Mouse (Mus musculus): Measurements from ENCODE around the gene Gm28047.
"Not testable (repeated sequence)": the region's sequence is repeated elsewhere in the genome, so short reads cannot be mapped to it uniquely, and the experiment has no call there.

Gm28047 gene

DNA sequence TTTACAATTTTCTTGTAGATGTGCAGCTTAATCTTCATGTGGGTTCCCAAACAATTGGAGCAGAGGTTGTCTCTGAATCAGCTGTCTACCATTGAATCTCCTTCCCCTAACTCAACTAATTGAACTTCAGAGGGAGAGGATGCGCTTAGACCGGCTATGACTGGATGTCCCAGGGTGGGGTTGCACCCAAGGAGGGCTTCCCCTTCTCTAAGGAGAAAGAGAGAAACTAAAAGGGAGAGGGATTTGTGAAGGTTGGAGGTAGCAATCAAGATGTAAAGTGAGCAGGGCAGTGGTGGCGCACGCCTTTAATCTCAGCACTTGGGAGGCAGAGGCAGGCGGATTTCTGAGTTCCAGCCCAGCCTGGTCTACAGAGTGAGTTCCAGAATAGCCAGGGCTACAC, 5.4 kb downstream of the Gm28047 start:
- ATAC-seq (ENCODE audit: low TSS enrichment), result no peak

DNA sequence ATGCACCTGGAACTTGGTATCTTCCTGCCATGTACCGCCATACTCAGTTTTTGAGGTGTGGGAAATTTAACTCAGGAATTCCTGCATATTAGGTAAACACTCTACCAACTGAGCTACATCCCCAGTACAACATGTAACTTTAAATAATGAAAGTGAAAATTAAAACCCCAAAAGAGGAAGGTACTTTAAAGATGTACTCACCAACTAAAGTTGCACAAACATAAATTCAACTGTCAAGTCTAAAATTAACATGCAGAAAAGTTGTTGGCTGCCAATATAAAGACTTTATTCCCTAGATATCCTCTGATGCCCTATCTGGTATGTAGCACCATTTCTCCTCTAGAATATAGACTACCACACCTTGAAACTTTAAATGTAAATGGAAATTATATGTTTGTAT, 7.2 kb downstream of the Gm28047 start:
- ATAC-seq (ENCODE audit: low TSS enrichment), result no peak

DNA sequence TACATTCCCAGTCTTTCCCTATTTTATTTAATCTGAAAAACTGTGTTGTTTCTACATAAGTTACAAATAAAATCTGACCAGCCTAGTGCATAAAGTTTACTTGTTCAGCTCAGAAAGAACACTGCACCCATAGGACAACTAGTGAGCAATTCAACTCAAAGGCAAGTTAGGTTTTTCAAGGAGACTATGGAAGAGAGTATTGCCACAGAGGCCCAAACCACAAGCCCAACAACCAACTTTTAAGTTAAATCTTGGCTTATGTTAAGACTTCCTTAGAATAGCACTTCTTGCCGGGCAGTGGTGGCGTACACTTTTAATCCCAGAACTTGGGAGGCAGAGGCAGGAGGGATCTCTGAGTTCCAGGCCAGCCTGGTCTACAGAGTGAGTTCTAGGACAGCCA, 8.7 kb downstream of the Gm28047 start:
- no peak for ATAC-seq (ENCODE audit: low TSS enrichment)

GRCm38 (mm10) chr15:102614224-102614623, 10.6 kb downstream of the Gm28047 start:
- ATAC-seq (ENCODE audit: low TSS enrichment), result no peak

GRCm38 (mm10) chr15:102612966-102613365, 11.9 kb downstream of the Gm28047 start:
- no peak for ATAC-seq (ENCODE audit: low TSS enrichment)

GRCm38 (mm10) chr15:102608586-102608985, 16.3 kb downstream of the Gm28047 start:
- ATAC-seq (ENCODE audit: low TSS enrichment), result not testable (repeated sequence)

DNA sequence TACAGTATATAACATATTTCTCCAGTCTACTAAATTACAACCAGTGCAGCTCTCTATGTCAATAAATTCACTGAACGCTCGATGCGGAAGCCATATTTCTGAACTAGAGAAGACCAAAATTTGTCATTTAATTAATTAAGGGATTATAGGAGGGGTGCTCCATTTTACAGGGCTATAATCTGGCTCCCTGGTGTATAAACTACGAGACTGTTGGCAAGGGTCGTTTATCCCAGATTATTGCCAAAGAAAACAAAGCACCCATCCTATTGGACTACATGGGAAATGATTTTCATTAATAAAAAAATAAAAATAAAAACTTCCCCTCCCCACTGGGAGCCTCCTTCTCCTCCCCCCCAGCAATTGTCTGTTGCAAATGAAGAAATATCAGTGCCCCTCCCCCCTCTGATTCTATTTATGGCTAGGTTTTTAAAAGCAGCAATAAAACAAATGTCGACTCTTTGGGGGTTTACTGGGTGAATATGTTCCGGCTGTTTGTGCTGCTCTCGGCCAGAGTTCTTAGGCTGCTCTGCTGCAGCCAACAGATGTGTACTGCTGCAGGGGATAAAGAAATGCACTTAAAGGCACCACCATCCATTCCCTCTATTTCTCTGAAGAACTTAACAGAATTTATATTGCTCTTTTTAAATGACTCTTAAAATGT, 30.7 kb downstream of the Gm28047 start:
- no peak for ATAC-seq (ENCODE audit: low TSS enrichment)

DNA sequence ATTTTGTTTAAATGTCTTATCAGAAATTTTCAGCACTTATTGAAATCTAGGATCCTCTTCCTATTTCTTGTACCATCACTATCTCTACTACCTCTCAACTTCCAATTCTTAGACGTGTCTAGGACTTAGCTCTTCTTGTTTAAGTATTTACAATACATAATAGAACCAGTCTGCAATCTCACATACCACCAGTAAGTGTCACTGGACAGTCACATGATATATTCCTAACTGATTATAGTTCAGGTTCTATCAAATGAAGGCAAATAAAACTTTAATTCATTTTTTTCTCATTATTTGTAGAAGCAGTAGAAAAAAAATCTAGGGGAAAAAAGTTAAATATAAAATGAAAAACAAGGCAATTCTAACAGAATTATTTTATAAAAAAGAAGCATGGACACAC, 32.2 kb downstream of the Gm28047 start:
- no peak for ATAC-seq (ENCODE audit: low TSS enrichment)

DNA sequence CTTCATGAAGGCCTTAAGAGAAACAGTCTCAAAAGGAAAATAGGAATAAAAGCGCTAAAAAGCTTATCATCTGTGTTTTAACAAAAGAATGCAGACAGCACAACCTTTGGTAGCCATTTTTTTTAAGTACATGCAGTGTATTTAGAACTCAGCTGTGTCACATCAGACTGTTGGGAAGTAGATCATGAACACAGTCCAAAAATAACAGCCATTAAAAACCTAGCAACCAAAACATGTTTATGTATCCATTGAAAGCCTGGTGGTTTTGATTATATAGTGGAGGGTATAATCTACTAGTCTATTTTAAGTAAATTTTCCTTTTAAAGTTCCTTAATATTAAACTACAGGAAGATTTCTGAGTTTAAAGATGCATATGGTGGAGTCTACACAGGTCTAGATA, 34.3 kb downstream of the Gm28047 start:
- no peak for ATAC-seq (ENCODE audit: low TSS enrichment)

DNA sequence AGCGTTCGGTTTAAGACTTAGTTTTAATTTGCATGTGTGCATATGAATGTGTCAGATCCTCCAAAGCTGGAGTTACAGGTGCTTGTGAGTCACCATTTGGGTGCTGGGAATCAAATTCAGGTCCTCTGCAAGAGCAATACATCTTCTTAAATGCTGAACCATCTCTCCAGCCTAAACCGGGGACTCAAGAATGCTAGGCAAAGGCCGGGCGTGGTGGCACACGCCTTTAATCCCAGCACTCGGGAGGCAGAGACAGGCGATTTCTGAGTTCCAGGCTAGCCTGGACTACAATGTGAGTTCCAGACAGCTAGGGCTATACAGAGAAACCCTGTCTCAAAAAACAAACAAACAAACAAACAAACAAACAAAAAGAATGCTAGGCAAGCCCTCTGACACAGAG, 35.0 kb downstream of the Gm28047 start:
- no peak for ATAC-seq (ENCODE audit: low TSS enrichment)

DNA sequence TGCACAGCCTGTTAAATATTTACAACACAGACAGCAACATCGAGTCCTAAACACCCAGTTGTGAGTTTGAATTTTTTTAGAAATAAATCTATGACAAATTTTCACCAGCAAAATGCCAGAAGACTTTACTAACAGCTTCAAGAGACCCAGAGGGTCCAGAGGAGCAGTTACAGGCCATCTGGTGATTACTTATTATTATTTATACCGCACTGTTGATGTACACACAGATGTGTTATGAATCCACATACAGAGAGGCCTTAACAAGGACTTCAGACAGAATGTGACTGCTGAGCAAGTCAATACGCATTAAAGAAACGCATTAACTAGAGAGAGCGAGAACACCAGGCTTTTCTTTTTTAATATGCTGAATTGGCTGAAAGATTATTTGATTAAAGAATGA, 39.4 kb downstream of the Gm28047 start:
- no peak for ATAC-seq (ENCODE audit: low TSS enrichment)

DNA sequence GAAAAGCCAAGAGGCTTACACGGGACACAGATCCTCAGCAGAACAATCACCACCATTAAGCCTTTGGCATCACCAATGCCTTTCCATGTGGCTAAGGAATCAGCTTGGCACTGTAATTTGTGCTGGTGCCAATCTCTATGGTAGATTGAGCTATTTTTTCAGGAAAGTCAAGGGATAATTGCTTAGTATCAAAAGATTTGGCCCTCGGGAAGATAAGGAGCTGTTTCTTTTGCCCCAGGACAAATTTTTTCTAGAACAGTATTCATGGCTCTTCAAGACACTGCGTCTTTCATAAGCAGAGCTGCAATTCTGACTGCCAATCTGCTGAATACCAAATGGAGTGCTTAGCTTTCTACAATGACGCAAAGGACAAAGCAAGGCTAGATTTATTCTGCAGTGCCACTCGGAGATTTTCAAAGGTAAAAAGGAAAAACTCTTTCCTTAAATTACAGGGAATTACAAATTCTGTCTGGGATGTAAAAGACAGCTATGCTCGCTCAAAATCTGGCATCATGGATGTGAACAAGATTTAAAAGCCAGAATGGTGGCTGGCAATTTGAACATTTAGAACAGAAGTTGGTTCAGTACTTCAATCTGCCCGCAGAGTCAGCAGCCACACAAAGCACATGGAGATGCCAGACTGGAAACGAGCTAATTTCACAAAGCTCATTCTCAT, 41.0 kb downstream of the Gm28047 start:
- peak; percentile 88 for ATAC-seq (ENCODE audit: low TSS enrichment)

DNA sequence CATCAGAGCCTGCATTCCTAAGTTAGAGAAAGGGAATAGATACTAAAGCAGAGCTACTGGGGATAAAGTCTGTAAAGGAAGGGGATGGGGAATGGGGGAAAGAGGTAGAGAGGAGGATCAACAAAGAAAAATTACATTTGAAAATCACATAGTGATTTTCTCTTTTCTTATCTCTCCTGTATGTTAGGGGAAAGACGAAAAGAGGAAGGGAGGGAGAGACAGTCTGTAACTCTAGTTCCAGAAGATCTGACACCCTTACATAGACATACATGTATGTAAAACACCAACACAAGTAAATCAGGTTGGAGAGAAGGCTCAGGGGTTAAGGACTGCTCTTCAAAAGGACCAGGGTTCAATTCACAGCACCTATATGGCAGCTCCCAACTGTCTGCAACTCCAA, 43.7 kb downstream of the Gm28047 start:
- ATAC-seq (ENCODE audit: low TSS enrichment), result no peak

DNA sequence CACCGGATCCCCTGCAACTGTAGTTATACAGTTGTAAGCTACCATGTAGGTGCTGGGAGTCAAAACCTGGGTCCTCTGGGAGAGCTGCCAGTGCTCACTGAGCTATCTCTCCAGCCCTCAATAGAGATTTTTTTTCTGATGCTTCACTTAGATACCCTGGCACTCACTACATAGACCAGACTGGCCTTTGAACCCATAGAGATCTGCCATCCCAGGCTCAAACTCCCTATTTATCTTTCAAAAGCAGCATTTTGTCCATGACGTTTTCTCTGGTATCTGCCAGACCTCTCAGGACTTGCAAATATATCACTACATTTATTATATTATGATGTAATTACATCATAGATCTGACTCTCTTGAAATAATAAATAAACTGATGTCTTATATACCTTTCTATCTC, 46.5 kb downstream of the Gm28047 start:
- ATAC-seq (ENCODE audit: low TSS enrichment), result no peak

DNA sequence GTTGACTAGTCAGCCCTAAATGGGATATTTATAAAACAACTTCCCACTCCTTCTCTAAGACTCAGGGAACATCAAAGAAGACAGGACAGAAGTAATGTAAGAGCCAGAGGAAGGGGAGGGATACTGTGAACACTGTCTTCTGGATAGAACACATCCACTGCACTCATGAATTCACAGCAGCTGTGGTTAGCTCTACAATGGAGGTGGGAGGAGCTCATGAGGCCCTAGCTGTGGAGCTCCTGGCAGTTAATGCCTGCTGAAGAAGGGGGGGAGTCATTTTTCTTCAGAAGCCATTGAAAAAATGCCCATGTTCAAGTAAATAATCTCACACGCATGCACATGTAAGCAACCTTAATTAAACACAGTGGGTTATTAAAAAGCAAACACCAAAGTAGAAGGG, 47.9 kb downstream of the Gm28047 start:
- peak; percentile 69; the same call in 1 of the 2 replicates for ATAC-seq (ENCODE audit: low TSS enrichment)

DNA sequence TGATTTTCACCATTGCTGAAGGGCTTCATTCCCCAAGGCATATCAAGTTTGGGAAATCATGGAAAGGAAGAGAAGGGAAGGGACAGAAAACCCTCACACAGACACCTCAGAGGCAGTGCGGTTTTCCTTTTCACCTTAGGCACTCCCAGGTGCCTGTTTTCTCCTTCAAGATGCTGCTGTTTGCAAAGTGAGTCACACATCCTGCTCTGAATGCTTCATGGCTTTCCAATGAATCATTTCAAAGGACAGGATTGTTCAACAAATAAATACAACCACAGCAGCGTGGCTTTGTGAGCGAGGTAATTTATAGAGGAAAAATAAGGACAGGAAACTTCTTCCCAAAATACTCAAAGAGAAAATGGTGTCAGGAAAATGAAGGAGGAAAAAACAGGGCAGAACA, 52.8 kb downstream of the Gm28047 start:
- no peak for ATAC-seq (ENCODE audit: low TSS enrichment)

DNA sequence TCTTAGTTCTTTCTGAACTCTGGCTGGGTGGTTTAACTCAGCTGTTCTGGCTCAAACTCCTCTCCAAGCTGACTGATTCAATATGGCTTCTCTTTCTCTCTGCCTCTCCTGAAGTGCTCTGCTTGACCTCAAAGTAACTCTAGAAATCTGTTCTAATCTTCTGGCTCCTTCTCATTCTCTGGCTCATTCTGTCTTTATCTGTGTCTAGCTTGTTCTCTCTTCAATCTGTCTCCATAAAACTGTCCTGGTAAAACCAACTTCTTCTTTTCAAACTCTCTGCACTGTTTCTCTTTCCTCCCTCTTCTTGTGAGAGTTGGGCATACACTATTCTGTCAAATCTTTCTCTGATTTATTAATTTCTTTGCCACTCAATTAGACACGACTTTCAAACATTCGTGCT, 57.0 kb downstream of the Gm28047 start:
- no peak for ATAC-seq (ENCODE audit: low TSS enrichment)

DNA sequence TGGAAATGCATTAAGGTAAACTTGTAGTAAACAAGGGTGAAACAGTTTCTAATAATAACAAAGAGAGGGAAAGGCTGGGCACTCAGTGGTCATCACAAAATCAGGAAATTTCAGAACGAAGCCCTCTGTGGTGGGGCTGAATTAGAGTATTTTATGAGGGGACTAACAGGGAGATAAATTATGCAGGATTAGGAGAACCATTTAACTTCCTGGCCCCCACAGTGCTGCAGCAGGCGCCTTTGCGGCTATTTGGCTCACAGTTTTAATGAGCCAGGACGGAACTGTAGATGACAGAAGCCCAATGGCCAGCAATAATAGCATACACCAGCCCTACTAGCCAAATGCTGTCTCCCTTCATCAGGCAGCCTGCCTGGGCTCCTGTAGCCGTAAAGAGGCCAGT, 61.2 kb downstream of the Gm28047 start:
- ATAC-seq (ENCODE audit: low TSS enrichment), result no peak

GRCm38 (mm10) chr15:102563061-102563460, 61.8 kb downstream of the Gm28047 start:
- ATAC-seq (ENCODE audit: low TSS enrichment), result no peak

DNA sequence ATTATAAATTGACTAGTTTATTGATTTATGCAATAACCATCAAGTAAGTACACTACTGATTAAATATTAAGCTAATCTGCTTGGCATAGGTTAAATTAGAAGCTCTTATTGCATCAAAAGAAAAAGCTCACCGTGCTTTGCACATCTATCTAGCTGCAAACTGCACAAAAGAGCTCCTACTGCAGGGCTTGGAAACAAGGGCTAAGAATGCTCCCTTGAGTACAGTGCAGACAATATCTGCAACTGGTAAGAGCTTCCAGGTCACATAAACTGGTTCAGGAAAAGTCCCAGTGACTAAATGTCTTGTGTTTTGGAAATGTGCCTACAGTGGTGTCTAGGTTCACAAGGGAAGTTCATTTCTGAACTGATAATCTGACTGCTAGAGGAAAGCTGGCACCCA, 62.4 kb downstream of the Gm28047 start:
- ATAC-seq (ENCODE audit: low TSS enrichment), result no peak

DNA sequence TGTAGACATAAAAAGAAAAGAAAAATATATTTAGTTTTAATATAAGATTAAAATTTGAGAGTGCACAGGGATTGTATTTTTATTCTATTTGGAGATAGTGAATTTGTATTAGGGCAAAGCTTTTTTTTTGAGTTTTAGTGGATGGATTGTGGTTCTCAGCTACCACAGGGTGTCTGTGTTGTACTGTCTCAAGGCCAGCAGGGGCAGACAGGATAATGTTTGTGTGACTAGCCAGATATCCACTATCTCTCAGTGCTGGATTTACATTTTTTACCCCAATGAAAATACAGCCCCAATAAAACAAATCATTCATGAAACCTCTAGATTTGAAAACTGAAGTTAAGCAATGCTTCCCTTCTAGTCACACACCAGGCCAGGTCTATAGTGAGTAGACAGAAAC, 67.3 kb downstream of the Gm28047 start:
- no peak for ATAC-seq (ENCODE audit: low TSS enrichment)

- ATAC-seq (ENCODE audit: low TSS enrichment), result no peak
These were observed 69.3 kb downstream of the Gm28047 start for GRCm38 (mm10) chr15:102555581-102555980.

GRCm38 (mm10) chr15:102552599-102552998, 72.3 kb downstream of the Gm28047 start:
- ATAC-seq (ENCODE audit: low TSS enrichment), result no peak

DNA sequence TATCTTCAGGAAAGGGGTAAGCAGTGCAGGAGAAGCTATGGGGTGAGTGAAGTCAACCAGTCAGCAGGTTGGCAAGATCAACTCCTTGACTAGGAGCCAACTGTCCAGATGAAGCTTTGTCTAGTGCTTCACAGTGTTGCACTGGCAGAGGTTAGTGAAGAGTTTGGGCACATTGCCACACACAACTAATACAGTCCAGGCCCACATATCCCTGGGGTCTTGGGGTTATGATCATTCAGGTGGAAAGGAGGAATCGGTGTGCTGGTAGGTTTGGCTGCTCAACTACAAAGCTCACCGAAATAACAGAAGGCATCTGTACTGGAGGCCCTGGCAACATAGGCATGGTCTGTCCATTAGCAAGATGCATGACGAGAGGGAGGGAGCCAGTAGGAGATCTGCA, 77.4 kb downstream of the Gm28047 start:
- ATAC-seq (ENCODE audit: low TSS enrichment), result peak; percentile 38; the same call in 1 of the 2 replicates
